Mouse (Mus musculus) hindbrain, embryonic 10.5 days (tissue): ENCODE data around the gene C1galt1. TPM values are rescaled to one million over a fixed set of nuclear protein-coding genes. Genes with fewer than 3 reads are reported as not detected.
A peak's percentile ranks its signal among the peaks of the same experiment; 100 is the strongest.

Experiments
- DNase-seq: peaks from one replicate; pipeline ENCODE4 v3.0.0-alpha.2; 2017; ENCODE audit warnings: low spot score
- H3K27ac ChIP-seq: fragments of 300-500 bp; sonication (generic); 2 replicates; pipeline ENCODE4 v1.5.1; 2016; ENCODE audit warnings: mild to moderate bottlenecking, moderate library complexity
- H3K27me3 ChIP-seq: fragments of 300-500 bp; sonication (generic); 2 replicates; pipeline ENCODE4 v1.6.1; 2016; ENCODE audit warnings: mild to moderate bottlenecking; ENCODE audit not compliant: poor library complexity, insufficient read depth, severe bottlenecking
- H3K36me3 ChIP-seq: fragments of 300-500 bp; sonication (generic); 2 replicates; pipeline ENCODE4 v1.6.1; 2016; ENCODE audit warnings: mild to moderate bottlenecking, moderate library complexity
- H3K4me1 ChIP-seq: fragments of 300-500 bp; sonication (generic); replicated peaks from 2 replicates; pipeline ENCODE4 v1.6.1; 2016; ENCODE audit warnings: mild to moderate bottlenecking
- H3K4me3 ChIP-seq: fragments of 300-500 bp; sonication (generic); 2 replicates; pipeline ENCODE4 v1.5.1; 2016; ENCODE audit warnings: mild to moderate bottlenecking, moderate library complexity
- H3K9me3 ChIP-seq: fragments of 300-500 bp; sonication (generic); 2 replicates; pipeline ENCODE4 v1.6.1; 2016; ENCODE audit warnings: mild to moderate bottlenecking, moderate library complexity
- WGBS: fragments of 180-500 bp; shearing (Covaris S2); methylation state at CpG from one replicate; pipeline ENCODE4 v1.1.7; 2016; 5-methylcytosine and 5-hydroxymethylcytosine counted together
- polyA plus RNA-seq: library from polyadenylated mRNA; unstranded; fragments of >200 nt; fragmentation: Nextera tagmentation; extraction: Ambion mirVana; gene quantifications from 2 replicates; pipeline ENCODE4 v1.2.1, GENCODE M21; 2016

The C1galt1 gene
- 1.4 and 1.7 TPM in 2 replicates for polyA plus RNA-seq

- Histone ChIP-seq H3K9me3 (no peaks in the 10 kb centered on the region), H3K27me3 (no peaks in the 10 kb centered on the region), H3K27ac (peak within 1 kb of the TSS; percentile 96), H3K36me3 (no peaks in the 10 kb centered on the region), H3K4me1 (peaks cover 25% of the 10 kb centered on the region), H3K4me3 (peak within 1 kb of the TSS; percentile 79)
- under 1% methylated on average over 73 of the region's 93 CpGs for WGBS
- DNase-seq: no peak
Observed at GRCm38 (mm10) chr6:7844802-7845679, at the start of gene C1galt1. Gene C1galt1, plus strand, starts transcription at chr6:7844842.

GRCm38 (mm10) chr6:7799969-7800368, 44.7 kb upstream of the C1galt1 start:
- Histone ChIP-seq H3K4me1 (no peaks in the 10 kb centered on the region), H3K27ac (no peak overlapping the region), H3K4me3 (no peak overlapping the region), H3K36me3 (no peaks in the 10 kb centered on the region), H3K9me3 (no peaks in the 10 kb centered on the region), H3K27me3 (no peaks in the 10 kb centered on the region)
- DNase-seq: no peak
- WGBS: 84% methylated on average over 6 of the region's 6 CpGs

- H3K4me3 ChIP-seq: no peak overlapping the region
- H3K4me1 ChIP-seq: no peaks in the 10 kb centered on the region
- no peak for DNase-seq
- 94% methylated on average over 9 of the region's 9 CpGs for WGBS
- H3K27ac ChIP-seq: no peak overlapping the region
- no peaks in the 10 kb centered on the region for H3K36me3 ChIP-seq
- no peaks in the 10 kb centered on the region for H3K9me3 ChIP-seq
- H3K27me3 ChIP-seq: no peaks in the 10 kb centered on the region
Observed at GRCm38 (mm10) chr6:7803765-7804542, 40.7 kb upstream of the C1galt1 start.

DNA sequence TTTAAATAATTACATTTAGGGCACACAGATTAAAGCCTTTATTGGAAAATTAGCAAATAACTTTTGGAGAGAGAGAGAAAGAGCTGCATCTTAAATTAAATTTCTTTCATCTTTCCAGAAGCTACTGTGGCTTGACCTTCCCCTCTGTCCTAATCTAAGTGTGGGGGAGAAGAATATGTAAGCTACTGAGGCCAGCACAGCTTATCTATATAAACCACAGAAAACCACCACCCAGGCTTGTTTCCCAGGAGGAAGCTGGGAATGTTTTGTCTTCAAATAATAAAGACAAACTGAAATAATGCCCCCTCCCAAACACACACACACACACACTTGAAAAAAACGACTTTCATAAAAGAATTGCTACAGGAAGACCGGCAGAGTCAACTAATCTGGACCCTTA, 30.5 kb upstream of the C1galt1 start:
- Histone ChIP-seq H3K4me3 (no peak overlapping the region), H3K27ac (no peak overlapping the region), H3K4me1 (no peaks in the 10 kb centered on the region), H3K9me3 (no peaks in the 10 kb centered on the region), H3K36me3 (no peaks in the 10 kb centered on the region), H3K27me3 (no peaks in the 10 kb centered on the region)
- no peak for DNase-seq
- 68% methylated on average over 2 of the region's 2 CpGs for WGBS

DNA sequence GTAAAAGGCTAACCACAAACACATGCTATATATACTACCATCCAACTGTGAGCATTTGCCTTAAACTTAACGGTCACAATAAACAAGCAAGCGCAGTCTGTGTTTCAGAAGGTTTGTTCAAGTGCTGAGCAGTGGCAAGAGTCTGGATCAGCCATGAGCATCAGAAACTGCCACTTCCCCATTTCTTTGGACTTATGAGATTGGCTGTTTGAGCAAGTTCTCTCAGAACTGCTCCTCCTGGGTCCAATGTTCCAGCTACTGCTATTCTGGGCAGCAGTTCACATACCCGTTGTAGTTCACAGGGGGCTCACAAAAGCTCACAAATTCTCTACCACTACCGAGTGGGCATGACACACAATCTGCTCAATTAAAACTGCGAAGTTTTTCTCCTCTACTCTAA, 28.4 kb upstream of the C1galt1 start:
- Histone ChIP-seq H3K36me3 (no peaks in the 10 kb centered on the region), H3K27me3 (no peaks in the 10 kb centered on the region), H3K9me3 (no peaks in the 10 kb centered on the region), H3K4me3 (no peak overlapping the region), H3K4me1 (no peaks in the 10 kb centered on the region), H3K27ac (no peak overlapping the region)
- no peak for DNase-seq
- 90% methylated on average over 5 of the region's 5 CpGs for WGBS

DNA sequence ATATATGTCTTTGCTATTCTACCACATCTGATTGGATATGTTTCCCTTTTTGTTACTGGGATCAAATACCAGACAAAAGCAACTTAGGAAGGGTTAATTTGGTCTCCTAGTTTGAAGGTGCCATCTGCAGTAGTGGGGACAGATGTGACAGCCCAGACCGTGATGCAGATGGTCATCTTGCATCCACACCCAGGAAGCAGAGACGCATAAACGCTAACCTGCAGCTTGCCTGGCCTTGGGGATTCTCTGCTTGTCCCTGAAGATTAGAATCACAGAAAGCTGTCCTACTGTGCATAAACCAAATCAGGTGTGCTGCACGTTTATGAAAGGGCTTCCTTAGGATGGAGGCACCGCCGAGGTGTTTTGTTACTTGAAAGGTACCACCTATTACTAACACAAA, 22.0 kb upstream of the C1galt1 start:
- H3K36me3 ChIP-seq: no peaks in the 10 kb centered on the region
- DNase-seq: no peak
- 59% methylated on average over 6 of the region's 6 CpGs for WGBS
- peaks cover 10% of the 10 kb centered on the region; the same call in 1 of the 2 replicates for H3K4me1 ChIP-seq
- H3K27me3 ChIP-seq: no peaks in the 10 kb centered on the region
- no peak overlapping the region for H3K27ac ChIP-seq
- H3K9me3 ChIP-seq: no peaks in the 10 kb centered on the region
- no peak overlapping the region for H3K4me3 ChIP-seq

DNA sequence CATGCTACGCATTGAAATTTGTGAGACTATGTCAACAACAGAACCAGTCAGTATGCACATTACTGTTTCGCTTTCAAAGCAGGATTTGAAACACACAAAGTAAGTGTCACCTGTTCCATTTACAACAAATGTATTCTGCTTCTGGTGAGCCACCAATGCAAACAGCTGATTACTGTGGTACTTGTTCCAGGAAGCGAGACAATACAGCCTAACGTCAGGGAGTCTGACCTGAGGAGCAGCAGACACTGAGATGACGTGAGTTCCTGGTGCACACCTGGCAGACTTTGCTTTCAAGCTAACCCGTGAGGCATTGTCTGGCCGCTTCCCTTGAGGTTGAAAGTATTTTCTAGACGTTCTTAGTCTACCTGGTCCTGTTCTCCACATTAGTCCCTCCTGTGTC, 13.8 kb upstream of the C1galt1 start:
- Histone ChIP-seq H3K9me3 (no peaks in the 10 kb centered on the region), H3K27ac (no peak overlapping the region), H3K27me3 (no peaks in the 10 kb centered on the region), H3K4me1 (no peaks in the 10 kb centered on the region), H3K36me3 (no peaks in the 10 kb centered on the region), H3K4me3 (no peak overlapping the region)
- DNase-seq: no peak
- WGBS: 83% methylated on average over 8 of the region's 8 CpGs

DNA sequence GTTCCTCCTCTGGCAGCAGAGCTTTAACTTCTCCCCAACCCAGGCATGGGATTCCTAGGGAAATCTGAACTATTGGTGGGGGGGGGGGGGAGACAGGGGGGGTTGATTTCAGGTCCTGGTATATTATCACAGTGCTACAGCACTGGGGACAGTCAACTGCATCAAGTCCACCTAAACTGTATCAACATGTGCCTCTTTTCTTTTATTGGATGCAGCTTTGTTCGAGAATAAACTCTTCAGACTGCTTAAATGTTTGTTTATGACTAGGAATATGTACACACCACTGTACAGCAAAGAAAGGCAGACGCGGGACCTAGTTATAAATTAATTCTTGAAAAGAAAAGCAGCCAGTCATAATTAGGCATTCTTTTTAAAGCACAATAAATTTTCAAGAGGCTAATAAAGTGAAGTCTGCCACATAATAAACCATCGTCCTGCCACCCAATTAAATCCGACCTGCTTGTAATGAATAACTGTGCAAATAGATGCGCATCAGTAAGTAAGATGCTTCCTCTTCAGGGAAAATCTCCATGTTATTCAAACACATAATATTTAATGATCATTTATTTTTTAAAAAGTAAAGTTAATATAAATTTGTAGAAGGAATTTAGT, 12.0 kb upstream of the C1galt1 start:
- no peak overlapping the region for H3K4me3 ChIP-seq

GRCm38 (mm10) chr6:7843726-7844411, 773 bp upstream of the C1galt1 start:
- WGBS: 67% methylated on average over 10 of the region's 10 CpGs

More for the DNA sequence above, 12.0 kb upstream of the C1galt1 start:
- Histone ChIP-seq H3K27ac (no peak overlapping the region), H3K9me3 (no peaks in the 10 kb centered on the region), H3K4me1 (no peaks in the 10 kb centered on the region), H3K36me3 (no peaks in the 10 kb centered on the region), H3K27me3 (no peaks in the 10 kb centered on the region)
- DNase-seq: no peak
- WGBS: 87% methylated on average over 6 of the region's 6 CpGs

GRCm38 (mm10) chr6:7844412-7844801, 235 bp upstream of the C1galt1 start:
- peak; percentile 97 for DNase-seq

More at GRCm38 (mm10) chr6:7843726-7844411, 773 bp upstream of the C1galt1 start:
- peaks cover 25% of the 10 kb centered on the region for H3K4me1 ChIP-seq
- H3K4me3 ChIP-seq: peak overlapping the region; percentile 79
- H3K27me3 ChIP-seq: no peaks in the 10 kb centered on the region
- DNase-seq: no peak
- H3K27ac ChIP-seq: peak overlapping the region; percentile 96
- H3K36me3 ChIP-seq: no peaks in the 10 kb centered on the region
- H3K9me3 ChIP-seq: no peaks in the 10 kb centered on the region

DNA sequence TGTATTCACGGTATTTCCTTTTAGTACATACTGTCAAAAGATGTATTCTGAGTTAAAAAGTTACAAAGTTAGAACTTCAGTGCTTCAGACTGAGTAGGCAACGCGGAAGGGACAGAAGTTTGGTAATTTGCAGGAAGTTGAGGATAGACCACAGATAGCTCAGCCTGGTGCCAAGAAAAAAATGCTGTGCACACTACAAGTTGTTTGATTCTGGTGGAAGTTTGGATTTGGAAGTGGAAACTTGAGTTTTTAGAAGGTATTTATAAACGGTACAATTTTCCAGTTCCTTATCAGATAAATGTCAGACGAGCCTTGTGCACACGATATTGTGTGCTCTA, 1.0 kb downstream of the C1galt1 start:
- H3K36me3 ChIP-seq: no peaks in the 10 kb centered on the region
- WGBS: 34% methylated on average over 6 of the region's 6 CpGs
- H3K27ac ChIP-seq: no peak overlapping the region
- DNase-seq: no peak
- peaks cover 25% of the 10 kb centered on the region for H3K4me1 ChIP-seq
- H3K9me3 ChIP-seq: no peaks in the 10 kb centered on the region
- peak overlapping the region; percentile 79 for H3K4me3 ChIP-seq
- no peaks in the 10 kb centered on the region for H3K27me3 ChIP-seq

More at GRCm38 (mm10) chr6:7844412-7844801, 235 bp upstream of the C1galt1 start:
- WGBS: under 1% methylated on average over 30 of the region's 33 CpGs
- peak overlapping the region; percentile 96 for H3K27ac ChIP-seq
- peak overlapping the region; percentile 79 for H3K4me3 ChIP-seq
- H3K27me3 ChIP-seq: no peaks in the 10 kb centered on the region
- H3K9me3 ChIP-seq: no peaks in the 10 kb centered on the region
- H3K4me1 ChIP-seq: peaks cover 25% of the 10 kb centered on the region
- no peaks in the 10 kb centered on the region for H3K36me3 ChIP-seq

- Histone ChIP-seq H3K9me3 (no peaks in the 10 kb centered on the region), H3K4me3 (no peak overlapping the region), H3K36me3 (no peaks in the 10 kb centered on the region), H3K4me1 (peaks cover 25% of the 10 kb centered on the region), H3K27ac (no peak overlapping the region), H3K27me3 (no peaks in the 10 kb centered on the region)
- 82% methylated on average over 8 of the region's 8 CpGs for WGBS
- DNase-seq: no peak
Observed at GRCm38 (mm10) chr6:7846726-7847439, 2.2 kb downstream of the C1galt1 start.
